Mouse (Mus musculus) E14TG2a.4 (cell line): ENCODE measurements around the gene Rapgef1.

Experiments used
- CTCF ChIP-seq: conservative IDR thresholded peaks from 2 replicates; pipeline ENCODE4 v1.5.1; 2014; ENCODE audit warnings: low read length
- POU5F1 ChIP-seq: IDR thresholded peaks from 2 replicates; pipeline ENCODE4 v1.6.1; 2014; ENCODE audit warnings: low read length, borderline replicate concordance

DNA sequence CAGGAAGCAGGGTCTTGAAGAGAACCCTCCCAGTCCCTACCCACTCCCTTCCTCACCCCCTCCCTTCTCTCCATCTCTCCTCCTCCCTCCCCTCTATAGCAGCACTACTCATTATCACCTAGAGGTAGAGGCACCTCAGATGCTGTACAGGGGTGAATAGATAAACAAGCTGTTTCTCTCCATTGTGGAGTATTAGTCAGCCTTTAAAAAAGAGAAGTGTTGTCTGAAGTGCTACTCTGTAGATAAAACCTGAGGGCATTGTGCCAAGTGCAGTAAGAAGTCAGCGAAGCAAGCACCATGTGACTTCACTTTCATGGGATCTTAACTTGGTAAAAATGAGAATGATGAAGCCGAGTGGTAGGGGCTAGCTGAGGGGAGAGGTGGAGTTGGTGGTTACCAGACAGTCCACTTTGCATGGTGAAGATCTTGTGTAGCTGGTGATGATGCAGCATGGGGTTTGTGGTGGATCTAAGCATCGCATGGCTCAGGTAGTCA is 12.7 kb downstream of the Rapgef1 start:
- no peak for TF ChIP-seq CTCF
- no peak for TF ChIP-seq POU5F1
